Mouse (Mus musculus): ENCODE data around the gene Tmem39b. TPM values are rescaled to one million over a fixed set of nuclear protein-coding genes. Genes with fewer than 3 reads are reported as not detected.

Gene Tmem39b
- polyA plus RNA-seq, 1 experiment: 19.1 TPM

DNA sequence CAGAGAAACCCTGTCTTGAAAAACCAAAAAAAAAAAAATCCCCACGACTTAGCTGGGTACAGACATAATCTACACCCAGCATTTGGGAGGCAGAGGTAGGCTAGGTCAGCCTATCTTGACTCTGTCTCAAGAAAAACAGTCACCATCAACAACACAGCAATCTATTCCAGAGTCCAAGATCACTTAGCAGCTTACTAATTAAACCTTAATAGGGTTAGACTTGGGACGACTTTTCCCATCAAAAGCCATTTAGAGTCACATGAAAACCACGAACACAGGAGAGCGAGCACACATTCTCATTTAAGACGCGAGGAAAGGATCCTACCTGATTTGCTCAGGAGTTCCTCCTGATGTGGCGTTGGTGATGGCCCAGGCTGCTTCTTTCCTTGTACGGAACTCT lies 46.3 kb downstream of the Tmem39b start:
- Histone ChIP-seq H3K27ac (ENCODE audit: insufficient read depth, low read length) (no peak overlapping the region), H3K4me1 (ENCODE audit: control insufficient read depth, insufficient read depth, low read length) (no peaks in the 10 kb centered on the region), H3K4me3 (ENCODE audit: insufficient read depth, low read length) (no peak overlapping the region)
- TF ChIP-seq CTCF (IDR thresholded peaks at IDR 0.05; ENCODE audit: borderline replicate concordance, insufficient read depth, low read length): no peak
- no peak for TF ChIP-seq POLR2A (IDR thresholded peaks at IDR 0.05; ENCODE audit: low read depth, low read length)

DNA sequence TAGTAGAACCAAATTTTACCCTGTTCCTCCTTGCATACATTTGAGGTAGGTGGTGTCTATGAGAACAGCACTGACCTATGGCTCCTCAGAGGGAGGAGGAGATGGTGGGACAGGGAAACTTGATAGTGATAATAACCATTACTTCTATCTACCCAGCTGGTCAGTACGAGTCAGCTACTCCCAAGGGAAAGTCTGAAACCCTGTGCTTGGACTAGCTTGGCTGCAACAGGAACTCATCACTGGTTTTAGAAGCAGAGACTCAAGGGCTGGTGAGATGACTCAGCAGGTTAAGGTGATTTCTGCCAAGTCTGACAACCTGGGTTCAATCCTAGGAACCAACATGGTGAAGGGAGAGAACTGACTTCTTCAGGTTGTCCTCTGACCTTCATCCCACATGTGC lies 48.0 kb downstream of the Tmem39b start:
- H3K27ac ChIP-seq (ENCODE audit: insufficient read depth, low read length): no peak overlapping the region
- TF ChIP-seq CTCF (IDR thresholded peaks at IDR 0.05; ENCODE audit: borderline replicate concordance, insufficient read depth, low read length) (no peak), POLR2A (IDR thresholded peaks at IDR 0.05; ENCODE audit: low read depth, low read length) (no peak)
- no peaks in the 10 kb centered on the region for H3K4me1 ChIP-seq (ENCODE audit: control insufficient read depth, insufficient read depth, low read length)
- H3K4me3 ChIP-seq (ENCODE audit: insufficient read depth, low read length): no peak overlapping the region

DNA sequence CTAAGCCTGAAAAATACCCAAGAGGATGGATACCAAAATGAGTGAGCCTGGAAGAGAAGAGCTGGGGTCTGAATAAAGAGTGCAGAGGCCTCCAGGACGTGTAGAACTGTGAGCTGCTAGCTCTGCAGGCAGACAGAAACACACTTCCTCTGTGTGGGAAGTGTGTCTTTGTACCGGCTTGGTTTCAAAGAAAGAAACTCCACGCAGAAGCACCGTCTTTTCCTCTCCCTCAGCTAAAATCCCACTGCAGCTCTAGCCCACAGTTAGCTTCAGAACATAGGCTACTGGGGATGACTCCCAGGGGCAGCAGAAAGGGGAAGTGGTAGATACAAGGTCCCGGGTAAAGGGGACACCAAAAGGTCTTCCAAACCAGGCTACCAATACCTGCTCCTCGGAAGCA lies 51.4 kb downstream of the Tmem39b start:
- H3K4me3 ChIP-seq (ENCODE audit: insufficient read depth, low read length): no peak overlapping the region
- H3K27ac ChIP-seq (ENCODE audit: insufficient read depth, low read length): no peak overlapping the region
- no peaks in the 10 kb centered on the region for H3K4me1 ChIP-seq (ENCODE audit: control insufficient read depth, insufficient read depth, low read length)
- TF ChIP-seq POLR2A (IDR thresholded peaks at IDR 0.05; ENCODE audit: low read depth, low read length): no peak
- TF ChIP-seq CTCF (IDR thresholded peaks at IDR 0.05; ENCODE audit: borderline replicate concordance, insufficient read depth, low read length): no peak

DNA sequence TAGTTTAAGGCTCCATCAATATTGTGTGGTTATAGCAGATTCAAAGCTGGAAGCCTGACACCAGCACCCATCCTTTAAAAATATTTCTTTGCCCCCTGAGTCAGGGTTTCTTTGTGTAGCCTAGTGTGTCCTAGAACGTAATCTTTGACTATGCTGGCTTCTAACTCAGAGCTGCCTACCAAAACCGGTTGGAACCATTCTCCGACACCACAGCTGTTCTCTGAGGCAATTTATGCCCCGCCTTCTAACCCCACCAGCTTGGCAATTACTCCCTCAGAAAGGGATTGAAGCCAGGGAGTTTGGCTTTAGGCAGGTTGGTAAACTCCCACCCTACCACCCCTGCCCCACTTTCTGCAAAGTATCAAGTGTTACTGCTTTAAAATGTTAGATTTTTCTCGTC lies 54.9 kb downstream of the Tmem39b start:
- Histone ChIP-seq H3K4me3 (ENCODE audit: insufficient read depth, low read length) (no peak overlapping the region; the same call in 1 of the 2 replicates), H3K27ac (ENCODE audit: insufficient read depth, low read length) (peak overlapping the region; percentile 28; the same call in 1 of the 2 replicates), H3K4me1 (ENCODE audit: control insufficient read depth, insufficient read depth, low read length) (no peaks in the 10 kb centered on the region)
- TF ChIP-seq CTCF (IDR thresholded peaks at IDR 0.05; ENCODE audit: borderline replicate concordance, insufficient read depth, low read length): no peak
- TF ChIP-seq POLR2A (IDR thresholded peaks at IDR 0.05; ENCODE audit: low read depth, low read length): no peak

DNA sequence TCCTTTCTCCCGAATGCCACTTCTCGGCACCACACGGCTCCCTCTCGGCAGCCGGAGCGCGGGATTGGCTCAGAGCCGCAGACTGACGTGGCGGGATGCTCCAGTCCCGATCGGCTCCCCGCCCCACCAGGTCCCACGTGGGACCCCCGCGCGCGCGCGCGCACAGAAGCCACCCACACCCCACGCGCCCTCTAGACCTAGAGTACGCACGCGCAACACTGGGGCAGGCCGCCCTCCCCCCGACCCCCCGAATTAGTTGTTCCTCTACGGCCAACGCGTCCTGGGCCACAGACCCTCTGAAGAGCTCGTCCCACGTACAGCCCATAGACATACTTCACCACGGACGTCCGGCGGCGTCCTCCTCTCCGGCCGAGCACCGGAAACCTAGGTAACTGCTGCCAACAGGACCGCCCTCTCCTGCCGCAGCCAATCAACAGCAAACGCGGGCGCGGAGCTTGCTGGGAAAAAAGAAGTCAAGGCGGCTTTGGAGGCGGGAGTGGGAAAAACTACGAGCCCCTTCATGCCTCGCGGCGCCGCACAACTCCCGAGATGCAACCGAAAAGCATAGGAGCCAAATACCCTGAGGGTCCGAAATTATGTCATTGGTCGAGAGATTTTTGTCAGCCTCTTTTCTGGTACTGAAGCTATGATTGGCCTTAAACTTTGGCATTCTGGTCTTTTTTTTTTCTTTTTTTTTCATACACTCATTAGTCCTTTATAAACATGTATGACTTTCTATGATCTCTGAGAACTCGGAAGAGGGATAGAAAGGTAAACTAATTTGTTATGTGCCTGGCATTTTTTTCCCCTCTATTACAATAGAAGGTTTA lies 55.8 kb downstream of the Tmem39b start, which contains the start of gene Txlna:
Gene Txlna, minus strand, starts transcription at position 428 of the 830 bp plus-strand sequence.
- peak within 1 kb of the TSS; percentile 93 for H3K27ac ChIP-seq (ENCODE audit: insufficient read depth, low read length)
- H3K4me3 ChIP-seq (ENCODE audit: insufficient read depth, low read length): peak within 1 kb of the TSS; percentile 70
- no peaks in the 10 kb centered on the region for H3K4me1 ChIP-seq (ENCODE audit: control insufficient read depth, insufficient read depth, low read length)
- TF ChIP-seq POLR2A (IDR thresholded peaks at IDR 0.05; ENCODE audit: low read depth, low read length) (peak; percentile 64), CTCF (IDR thresholded peaks at IDR 0.05; ENCODE audit: borderline replicate concordance, insufficient read depth, low read length) (no peak)

DNA sequence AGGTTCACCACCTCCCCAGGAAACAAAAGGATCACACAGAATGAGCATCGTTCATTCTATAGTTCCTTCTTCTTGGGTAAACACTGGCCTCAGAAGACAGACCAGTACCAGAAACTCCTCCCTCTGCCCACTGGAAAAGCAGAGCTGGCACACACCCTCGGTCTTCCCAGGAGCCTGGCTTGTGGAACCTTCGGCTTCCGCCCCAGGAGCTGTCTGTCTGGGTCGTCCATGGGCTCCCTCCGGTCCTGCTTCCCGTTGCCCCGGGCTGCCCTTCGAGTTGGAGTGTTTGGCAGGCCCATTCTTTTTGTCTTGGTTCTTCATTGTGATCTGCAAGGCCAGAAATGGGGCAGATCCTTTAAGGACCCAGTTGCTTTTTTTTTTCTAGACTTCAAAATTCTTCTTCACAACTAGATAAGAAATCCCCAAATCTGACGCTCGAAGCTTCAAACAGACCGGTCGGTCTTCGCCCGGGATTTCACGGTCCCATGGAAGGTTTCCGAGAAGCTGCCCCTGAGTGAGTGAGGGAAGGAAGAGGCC lies 56.5 kb downstream of the Tmem39b start:
- Histone ChIP-seq H3K4me1 (ENCODE audit: control insufficient read depth, insufficient read depth, low read length) (no peaks in the 10 kb centered on the region), H3K27ac (ENCODE audit: insufficient read depth, low read length) (peak overlapping the region; percentile 86), H3K4me3 (ENCODE audit: insufficient read depth, low read length) (peak overlapping the region; percentile 70)
- peak; percentile 78 for TF ChIP-seq POLR2A (IDR thresholded peaks at IDR 0.05; ENCODE audit: low read depth, low read length)
- no peak for TF ChIP-seq CTCF (IDR thresholded peaks at IDR 0.05; ENCODE audit: borderline replicate concordance, insufficient read depth, low read length)

DNA sequence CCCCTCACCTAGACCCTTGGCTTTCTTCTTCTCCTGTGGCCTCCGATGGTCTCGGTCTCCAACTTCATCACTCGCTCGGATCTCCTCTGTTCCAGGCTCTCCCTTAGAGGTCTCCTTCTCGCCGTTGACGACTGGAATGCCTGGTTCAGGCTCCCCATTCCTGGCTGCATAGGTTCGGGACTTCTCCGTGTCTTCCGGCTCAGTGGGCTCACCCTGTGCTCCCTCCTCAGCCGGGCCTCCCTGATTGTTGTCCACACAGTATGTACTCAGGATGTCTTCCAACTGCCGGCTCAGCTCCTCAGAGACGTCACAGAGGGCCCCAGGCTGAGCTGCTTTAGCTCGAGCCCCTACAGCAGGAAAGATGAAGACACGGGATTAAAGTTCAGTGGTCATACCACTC lies 57.4 kb downstream of the Tmem39b start:
- H3K4me1 ChIP-seq (ENCODE audit: control insufficient read depth, insufficient read depth, low read length): no peaks in the 10 kb centered on the region
- H3K4me3 ChIP-seq (ENCODE audit: insufficient read depth, low read length): peak overlapping the region; percentile 70
- no peak for TF ChIP-seq POLR2A (IDR thresholded peaks at IDR 0.05; ENCODE audit: low read depth, low read length)
- no peak for TF ChIP-seq CTCF (IDR thresholded peaks at IDR 0.05; ENCODE audit: borderline replicate concordance, insufficient read depth, low read length)
- no peak overlapping the region for H3K27ac ChIP-seq (ENCODE audit: insufficient read depth, low read length)

DNA sequence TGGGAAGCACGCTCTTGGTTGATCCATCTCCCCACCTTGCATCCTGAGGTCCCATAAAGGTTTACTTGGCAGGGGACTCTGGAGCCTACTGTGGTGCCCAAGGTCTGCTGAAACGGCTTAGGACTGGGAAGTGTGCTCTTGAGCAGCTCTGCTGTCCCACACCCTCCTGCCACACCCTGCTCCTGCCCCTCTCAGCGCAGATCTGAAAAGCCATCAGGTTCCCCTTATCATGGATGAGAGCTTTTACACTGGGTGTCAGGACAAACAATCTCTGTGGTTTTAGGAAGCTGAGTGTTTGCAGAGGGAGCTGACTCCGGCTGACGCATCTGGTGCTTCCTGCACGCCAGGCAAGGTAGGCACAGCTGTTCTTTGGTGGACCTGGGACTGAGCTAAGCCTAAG lies 62.8 kb downstream of the Tmem39b start:
- Histone ChIP-seq H3K4me3 (ENCODE audit: insufficient read depth, low read length) (no peak overlapping the region), H3K27ac (ENCODE audit: insufficient read depth, low read length) (no peak overlapping the region), H3K4me1 (ENCODE audit: control insufficient read depth, insufficient read depth, low read length) (no peaks in the 10 kb centered on the region)
- TF ChIP-seq CTCF (IDR thresholded peaks at IDR 0.05; ENCODE audit: borderline replicate concordance, insufficient read depth, low read length): no peak
- TF ChIP-seq POLR2A (IDR thresholded peaks at IDR 0.05; ENCODE audit: low read depth, low read length): no peak

DNA sequence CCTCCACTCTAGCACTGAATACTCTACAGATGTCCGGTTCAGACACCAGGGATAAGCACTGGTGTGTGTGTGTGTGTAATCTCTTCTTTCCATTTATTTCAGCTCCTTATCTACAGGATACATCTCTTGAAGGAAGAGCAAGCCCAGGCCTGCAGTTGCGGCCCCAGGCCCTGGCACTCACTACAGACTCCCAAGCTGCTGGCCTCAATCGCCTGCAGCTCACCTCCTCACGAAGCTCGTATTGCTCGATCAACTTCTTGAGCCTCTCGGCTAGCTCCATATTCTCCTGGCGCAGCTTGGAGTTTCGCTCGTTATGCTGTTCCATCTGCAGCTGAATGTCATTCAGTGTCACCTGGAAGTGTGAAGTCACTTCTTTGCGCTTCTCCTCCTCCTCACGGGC lies 64.8 kb downstream of the Tmem39b start:
- Histone ChIP-seq H3K4me3 (ENCODE audit: insufficient read depth, low read length) (no peak overlapping the region), H3K4me1 (ENCODE audit: control insufficient read depth, insufficient read depth, low read length) (no peaks in the 10 kb centered on the region), H3K27ac (ENCODE audit: insufficient read depth, low read length) (no peak overlapping the region)
- no peak for TF ChIP-seq POLR2A (IDR thresholded peaks at IDR 0.05; ENCODE audit: low read depth, low read length)
- TF ChIP-seq CTCF (IDR thresholded peaks at IDR 0.05; ENCODE audit: borderline replicate concordance, insufficient read depth, low read length): no peak

DNA sequence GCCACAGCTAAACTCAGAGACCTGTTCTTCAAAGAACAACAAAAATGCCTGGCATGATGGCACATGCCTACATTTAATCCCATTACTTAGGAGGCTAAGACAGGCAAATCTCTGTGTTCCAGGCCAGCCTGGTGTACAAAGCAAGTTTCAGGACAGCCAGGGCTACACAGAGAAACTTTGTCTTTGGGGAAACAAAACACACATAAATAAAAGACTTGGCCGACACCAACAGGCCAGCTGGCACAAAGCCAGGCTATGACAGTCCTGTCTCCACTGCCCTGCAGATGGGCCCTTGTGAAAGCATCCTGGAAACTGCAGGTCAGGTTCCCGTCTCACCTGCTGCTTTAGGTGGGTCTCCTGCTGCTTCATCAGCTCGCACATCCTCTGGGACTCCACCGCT lies 65.7 kb downstream of the Tmem39b start:
- Histone ChIP-seq H3K27ac (ENCODE audit: insufficient read depth, low read length) (no peak overlapping the region), H3K4me3 (ENCODE audit: insufficient read depth, low read length) (no peak overlapping the region), H3K4me1 (ENCODE audit: control insufficient read depth, insufficient read depth, low read length) (no peaks in the 10 kb centered on the region)
- TF ChIP-seq CTCF (IDR thresholded peaks at IDR 0.05; ENCODE audit: borderline replicate concordance, insufficient read depth, low read length): no peak
- no peak for TF ChIP-seq POLR2A (IDR thresholded peaks at IDR 0.05; ENCODE audit: low read depth, low read length)

Other genes with a start within 250 kb of the Tmem39b start
- gene Bsdc1, start 235.3 kb downstream of the Tmem39b start, polyA plus RNA-seq (2011; ENCODE audit: insufficient read length, low read depth, missing spikeins): 23.9 and 35.3 TPM in 2 replicates
- gene Tssk3, start 205.8 kb downstream of the Tmem39b start, polyA plus RNA-seq (2011; ENCODE audit: insufficient read length, low read depth, missing spikeins): not detected in 2 replicates
- gene Fam229a, start 205.6 kb downstream of the Tmem39b start, polyA plus RNA-seq (2011; ENCODE audit: insufficient read length, low read depth, missing spikeins): not detected in 2 replicates
- gene Marcksl1, start 183.3 kb downstream of the Tmem39b start, polyA plus RNA-seq (2011; ENCODE audit: insufficient read length, low read depth, missing spikeins): 131 and 157 TPM in 2 replicates
- 150 and 156 TPM in 2 replicates for gene Hdac1, start 154.1 kb downstream of the Tmem39b start, polyA plus RNA-seq (2011; ENCODE audit: insufficient read length, low read depth, missing spikeins)
- 3.0 and 5.2 TPM in 2 replicates for gene Lck, start 123.2 kb downstream of the Tmem39b start, polyA plus RNA-seq (2011; ENCODE audit: insufficient read length, low read depth, missing spikeins)
- gene Fam167b, start 118.3 kb downstream of the Tmem39b start, polyA plus RNA-seq (2011; ENCODE audit: insufficient read length, low read depth, missing spikeins): not detected in 2 replicates
- 217 and 251 TPM in 2 replicates for gene Eif3i, start 96.2 kb downstream of the Tmem39b start, polyA plus RNA-seq (2011; ENCODE audit: insufficient read length, low read depth, missing spikeins)
- gene Tmem234, start 96.2 kb downstream of the Tmem39b start, polyA plus RNA-seq (2011; ENCODE audit: insufficient read length, low read depth, missing spikeins): 110 and 112 TPM in 2 replicates
- gene Dcdc2b, start 82.6 kb downstream of the Tmem39b start, polyA plus RNA-seq (2011; ENCODE audit: insufficient read length, low read depth, missing spikeins): 0.68 TPM in 1 of 2 replicates, not detected in the other
- 19.5 TPM in 2 replicates for gene Iqcc, start 77.7 kb downstream of the Tmem39b start, polyA plus RNA-seq (2011; ENCODE audit: insufficient read length, low read depth, missing spikeins)
- gene Ccdc28b, start 72.9 kb downstream of the Tmem39b start, polyA plus RNA-seq (2011; ENCODE audit: insufficient read length, low read depth, missing spikeins): 11.7 and 13.6 TPM in 2 replicates
- gene Txlna, start 55.8 kb downstream of the Tmem39b start, polyA plus RNA-seq (2011; ENCODE audit: insufficient read length, low read depth, missing spikeins): 52.8 and 56.2 TPM in 2 replicates
- 80.7 and 84.3 TPM in 2 replicates for gene Kpna6, start 24.1 kb downstream of the Tmem39b start, polyA plus RNA-seq (2011; ENCODE audit: insufficient read length, low read depth, missing spikeins)
- 113 and 146 TPM in 2 replicates for gene Khdrbs1, start 45.5 kb upstream of the Tmem39b start, polyA plus RNA-seq (2011; ENCODE audit: insufficient read length, low read depth, missing spikeins)
- gene Ptp4a2, start 114.4 kb upstream of the Tmem39b start, polyA plus RNA-seq (2011; ENCODE audit: insufficient read length, low read depth, missing spikeins): 501 and 598 TPM in 2 replicates
- gene Spocd1, start 232.4 kb upstream of the Tmem39b start, polyA plus RNA-seq (2011; ENCODE audit: insufficient read length, low read depth, missing spikeins): 0.52 TPM in 1 of 2 replicates, not detected in the other

Measured in embryonic fibroblast, embryonic 13.5 days (primary cell).